Mouse (Mus musculus) Patski (cell line): ENCODE data around the gene Zranb1. TPM values are rescaled to one million over a fixed set of nuclear protein-coding genes. Genes with fewer than 3 reads are reported as not detected.
A peak's percentile ranks its signal among the peaks of the same experiment; 100 is the strongest.

ENCODE experiments used
- ATAC-seq: fragments of 100-300 bp; one replicate; pipeline ENCODE4 v1.8.0; 2021
- CTCF ChIA-PET: fragments of 350-600 bp; sonication (Branson Sonifier 250); formaldehyde crosslinking; loops from one replicate; lab custom pipeline; 2022; ENCODE audit warnings: inconsistent platforms; lab: Charles Lee
- POLR2A ChIA-PET: fragments of 350-600 bp; sonication (Branson Sonifier 250); formaldehyde crosslinking; loops from one replicate; lab custom pipeline; 2022; ENCODE audit warnings: antibody characterized with exemption, inconsistent platforms; lab: Charles Lee
- DNase-seq: peaks from one replicate; pipeline ENCODE4 v3.0.0-alpha.2; 2011; ENCODE audit warnings: low read depth, low spot score
- H3K27me3 ChIP-seq: fragments of 371-371 bp; one replicate; pipeline ENCODE4 v1.5.1; 2021
- CTCF ChIP-seq: fragments of 100-300 bp; IDR thresholded peaks from one replicate; pipeline ENCODE4 v1.5.1; 2021
- in situ Hi-C: fragments of 300-500 bp; cut with MboI; formaldehyde crosslinking; loops from 3 replicates; pipeline ENCODE4 v1.11.1; 2018; ENCODE audit warnings: low pct_unique_long_range_greater_than_20kb, mixed read lengths
- polyA plus RNA-seq: library from polyadenylated mRNA; unstranded; gene quantifications from one replicate; pipeline ENCODE4 v1.2.3, GENCODE M21; 2021

Zranb1 gene
- polyA plus RNA-seq, 1 experiment from 2014 or later, result 22.9 TPM

DNA sequence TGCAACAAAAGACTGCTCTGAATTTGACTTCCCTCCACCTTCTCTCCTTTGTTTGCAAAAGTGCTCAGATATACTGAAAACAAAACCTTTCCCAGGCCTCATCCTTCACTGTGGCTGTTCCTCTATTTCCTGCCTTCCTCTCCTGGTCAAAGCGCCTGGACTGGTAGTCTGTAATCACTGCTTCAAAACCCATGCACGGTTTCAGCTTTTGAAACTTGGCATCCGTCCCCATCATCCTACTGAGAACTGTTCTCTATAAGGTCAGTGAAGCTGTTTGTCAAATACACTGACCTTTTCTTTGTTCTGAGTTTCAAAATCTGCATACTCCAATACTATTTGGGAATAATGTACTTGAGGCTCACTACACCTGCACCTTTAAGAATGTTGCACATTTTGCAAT, 3.7 kb upstream of the Zranb1 start:
- DNase-seq, result no peak
- ATAC-seq, result no peak
- CTCF ChIA-PET, result interaction anchor here (1.4 kb wide), 1 partner anchor 52 kb away, joined by 3 read pairs; no protein-coding TSS in a partner anchor
- POLR2A ChIA-PET, result interaction anchor here (0.6 kb wide), 1 partner anchor 66 kb away, joined by 6 read pairs; no protein-coding TSS in a partner anchor
- in situ Hi-C loops, result no loop called here
- no peak for TF ChIP-seq CTCF
- H3K27me3 ChIP-seq, result no peaks in the 10 kb centered on the region

DNA sequence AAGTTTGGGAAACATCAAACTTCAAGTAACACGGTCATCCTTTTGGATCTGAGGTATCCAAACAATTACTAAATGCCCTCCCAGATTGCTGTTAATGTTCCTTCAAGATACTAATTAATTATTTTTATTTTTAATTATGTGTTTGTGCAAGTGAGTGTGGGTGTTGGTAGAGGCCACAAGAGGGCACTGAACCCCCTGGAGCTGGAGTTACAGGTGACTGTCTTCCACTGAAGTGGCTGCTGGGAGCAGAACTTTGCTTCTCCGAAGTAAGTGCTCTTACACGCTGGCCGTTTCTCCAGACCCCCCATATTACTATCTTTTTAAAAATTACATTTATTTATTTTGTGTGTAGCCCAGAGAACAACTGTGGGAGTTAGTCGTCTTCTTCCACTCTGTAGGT, 887 bp upstream of the Zranb1 start:
- in situ Hi-C loops, result loop anchor here (5.0 kb wide), 1 partner anchor 37 kb away; no protein-coding TSS in a partner anchor
- ATAC-seq (no peak), DNase-seq (no peak)
- peak; percentile 56 for TF ChIP-seq CTCF
- POLR2A ChIA-PET, result interaction anchor here (0.6 to 0.9 kb wide), 2 partner anchors 50 to 70 kb away, joined by 3 read pairs; no protein-coding TSS in a partner anchor
- CTCF ChIA-PET, result interaction anchor here (1.4 kb wide), 1 partner anchor 25 kb away, joined by 3 read pairs; no protein-coding TSS in a partner anchor
- no peaks in the 10 kb centered on the region for H3K27me3 ChIP-seq

DNA sequence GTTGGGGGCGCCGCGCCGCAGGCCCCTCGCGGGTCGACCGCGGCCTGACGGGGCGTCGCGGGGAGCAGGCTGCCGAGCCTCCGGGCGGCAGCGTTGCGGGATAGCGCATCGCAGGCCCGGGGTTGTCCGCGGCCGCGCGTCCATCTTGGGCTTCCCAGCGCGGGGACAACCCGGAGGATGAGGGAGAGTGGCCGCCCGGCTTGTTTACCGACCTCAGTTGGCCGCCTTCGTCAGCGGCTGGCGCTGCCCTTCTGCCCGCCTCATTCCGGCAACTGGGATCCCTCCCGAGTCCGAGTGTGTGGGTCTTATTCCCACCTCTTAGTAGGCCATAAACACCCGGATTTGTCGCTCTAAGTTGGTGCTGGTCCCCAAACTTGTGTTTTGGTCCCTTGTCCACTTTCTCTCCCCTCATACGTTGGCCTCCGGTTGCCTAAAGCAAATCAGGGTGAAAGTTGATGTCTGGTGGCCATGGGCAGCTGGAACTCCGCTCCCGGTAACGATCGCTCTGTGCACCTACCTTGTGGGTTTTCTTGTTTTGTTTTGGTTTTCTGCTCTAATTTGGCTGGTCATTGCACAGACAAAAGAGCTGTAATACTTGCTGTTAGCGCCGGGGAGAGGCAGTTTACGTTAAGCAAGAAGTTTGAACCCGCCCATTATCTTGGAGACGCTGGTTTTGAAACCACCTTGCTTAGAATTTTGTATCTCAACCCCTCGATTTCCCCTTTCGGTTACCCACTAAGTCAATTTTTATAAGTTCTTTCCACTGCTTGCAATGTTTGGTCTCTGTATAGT, 814 bp downstream of the Zranb1 start:
- ChIA-PET CTCF (interaction anchor here (1.2 kb wide), 1 partner anchor 95 kb away, joined by 3 read pairs; no protein-coding TSS in a partner anchor), POLR2A (no interaction called here)
- H3K27me3 ChIP-seq, result no peaks in the 10 kb centered on the region
- in situ Hi-C loops, result loop anchor here (5.0 kb wide), 1 partner anchor 36 kb away; no protein-coding TSS in a partner anchor
- no peak for DNase-seq
- no peak for TF ChIP-seq CTCF
- ATAC-seq, result peak; percentile 36

DNA sequence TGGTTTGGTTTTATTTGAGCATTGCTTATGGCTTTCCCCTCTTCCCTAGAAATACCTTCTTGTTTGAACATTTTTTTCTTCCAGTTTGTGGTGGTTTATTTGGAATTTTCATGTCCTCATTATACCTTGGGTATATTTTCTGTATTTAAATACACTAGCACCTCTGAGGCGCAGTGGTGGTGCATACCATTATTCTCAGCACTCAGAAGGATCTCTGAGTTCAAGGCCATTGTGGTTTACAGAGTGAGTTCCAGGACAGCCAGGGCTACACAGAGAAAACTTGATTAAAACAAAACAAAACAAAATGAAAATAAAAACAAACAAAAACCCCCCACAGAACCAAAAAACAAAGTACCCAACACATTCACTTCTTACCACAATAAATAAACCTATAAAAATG, 2.4 kb downstream of the Zranb1 start:
- TF ChIP-seq CTCF, result no peak
- DNase-seq (no peak), ATAC-seq (no peak)
- H3K27me3 ChIP-seq, result no peaks in the 10 kb centered on the region
- ChIA-PET POLR2A (no interaction called here), CTCF (no interaction called here)
- in situ Hi-C loops, result loop anchor here (5.0 kb wide), 1 partner anchor 34 kb away; no protein-coding TSS in a partner anchor

DNA sequence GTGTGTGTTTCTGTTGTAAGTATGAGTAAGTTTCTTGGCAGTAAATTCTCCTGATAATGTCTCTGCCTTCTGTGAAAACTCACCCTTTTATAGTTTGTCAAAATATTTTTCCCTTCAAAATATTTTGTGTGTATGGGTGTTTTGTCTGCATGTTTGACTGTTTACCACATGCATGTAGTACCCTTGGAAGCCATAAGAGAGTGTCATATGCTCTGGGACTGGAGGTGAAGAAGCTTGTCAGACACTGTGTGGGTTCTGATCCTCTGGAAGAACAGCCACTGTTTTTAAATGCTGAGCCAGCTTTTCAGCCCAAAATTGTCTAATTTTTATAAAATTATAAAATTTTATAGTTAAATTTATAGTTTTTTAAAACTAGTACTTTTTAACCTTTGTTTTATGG, 3.8 kb downstream of the Zranb1 start:
- CTCF ChIA-PET, result interaction anchor here (1.3 kb wide), 1 partner anchor 9 kb away, joined by 3 read pairs; no protein-coding TSS in a partner anchor
- DNase-seq, result no peak
- POLR2A ChIA-PET, result no interaction called here
- no peak for TF ChIP-seq CTCF
- no peaks in the 10 kb centered on the region for H3K27me3 ChIP-seq
- in situ Hi-C loops, result loop anchor here (5.0 kb wide), 1 partner anchor 33 kb away; no protein-coding TSS in a partner anchor
- ATAC-seq, result no peak

DNA sequence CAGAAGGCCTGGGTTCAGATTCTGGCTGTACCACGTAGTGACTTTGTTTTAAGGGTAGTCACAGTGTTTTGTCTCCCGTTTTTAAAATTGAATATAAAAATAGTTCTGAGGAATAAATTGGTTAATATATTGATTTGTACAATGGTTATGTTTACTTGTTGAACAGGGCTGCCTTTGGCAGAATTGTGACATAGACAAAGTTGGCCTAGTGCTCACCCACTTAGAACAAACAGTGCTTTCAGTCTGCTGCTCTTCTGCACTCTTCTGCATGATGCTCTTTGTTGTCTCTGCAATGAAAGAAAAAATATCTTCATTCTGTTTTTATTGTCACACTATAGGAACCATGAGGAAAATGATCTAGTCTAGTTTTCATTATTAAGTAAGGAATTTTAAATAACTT, 8.2 kb downstream of the Zranb1 start:
- no peak for TF ChIP-seq CTCF
- no peak for DNase-seq
- H3K27me3 ChIP-seq, result no peaks in the 10 kb centered on the region
- no peak for ATAC-seq
- in situ Hi-C loops, result no loop called here
- ChIA-PET POLR2A (no interaction called here), CTCF (no interaction called here)

DNA sequence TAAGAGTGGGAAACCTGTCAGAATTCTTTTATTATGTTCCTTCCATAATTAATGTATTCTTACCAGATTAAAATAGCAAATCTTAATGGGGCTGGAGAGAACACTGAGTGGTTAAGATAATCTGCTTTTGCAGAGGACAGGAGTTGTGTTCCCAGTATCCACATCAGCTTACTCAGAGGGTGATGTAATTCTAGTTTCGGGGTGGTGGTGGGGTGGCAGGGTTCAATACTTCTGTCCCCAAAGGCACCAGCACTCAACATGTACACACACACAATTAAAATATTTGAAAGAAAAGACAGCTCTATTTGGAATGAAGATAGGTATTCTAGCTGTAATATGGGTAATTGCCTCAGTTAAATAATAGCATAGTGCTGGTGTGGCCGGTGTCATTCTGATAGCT, 9.6 kb downstream of the Zranb1 start:
- ChIA-PET POLR2A (no interaction called here), CTCF (interaction anchor here (0.9 to 1.2 kb wide), 4 partner anchors 9 to 55 kb away, joined by 3 to 4 read pairs (median 4); no protein-coding TSS in a partner anchor)
- in situ Hi-C loops, result no loop called here
- no peak for TF ChIP-seq CTCF
- DNase-seq (no peak), ATAC-seq (no peak)
- no peaks in the 10 kb centered on the region for H3K27me3 ChIP-seq

DNA sequence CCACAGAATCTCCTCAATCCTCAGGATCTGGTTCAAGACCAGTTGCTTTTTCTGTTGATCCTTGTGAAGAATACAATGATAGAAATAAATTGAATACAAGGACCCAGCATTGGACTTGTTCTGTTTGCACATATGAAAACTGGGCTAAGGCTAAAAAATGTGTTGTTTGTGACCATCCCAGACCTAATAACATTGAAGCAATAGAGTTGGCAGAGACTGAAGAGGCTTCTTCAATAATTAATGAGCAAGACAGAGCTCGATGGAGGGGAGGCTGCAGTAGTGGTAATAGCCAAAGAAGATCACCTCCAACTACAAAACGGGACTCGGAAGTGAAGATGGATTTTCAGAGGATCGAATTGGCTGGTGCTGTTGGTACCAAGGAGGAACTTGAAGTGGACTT, 19.0 kb downstream of the Zranb1 start:
- no peaks in the 10 kb centered on the region for H3K27me3 ChIP-seq
- in situ Hi-C loops, result no loop called here
- no peak for TF ChIP-seq CTCF
- CTCF ChIA-PET, result no interaction called here
- ATAC-seq, result no peak
- POLR2A ChIA-PET, result no interaction called here
- no peak for DNase-seq

DNA sequence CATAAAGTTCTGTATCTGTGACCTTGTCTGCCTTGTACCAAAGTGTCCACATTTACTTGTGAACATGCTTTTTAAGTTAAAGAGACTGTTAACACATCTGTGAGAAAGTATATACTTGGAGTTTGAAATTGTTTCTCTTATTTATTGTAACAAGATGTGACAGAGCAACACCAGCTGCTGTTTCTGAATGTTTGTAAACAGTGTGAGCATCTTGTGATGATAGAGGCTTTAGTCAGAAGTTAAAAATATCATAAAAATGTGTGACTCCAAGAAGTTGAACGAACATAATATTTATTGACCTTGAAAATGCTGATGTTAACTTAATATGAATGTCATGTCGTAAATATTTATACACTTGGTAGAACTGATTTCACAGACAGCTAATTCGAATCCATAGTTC, 19.7 kb downstream of the Zranb1 start:
- DNase-seq (no peak), ATAC-seq (no peak)
- POLR2A ChIA-PET, result no interaction called here
- in situ Hi-C loops, result no loop called here
- CTCF ChIA-PET, result no interaction called here
- H3K27me3 ChIP-seq, result no peaks in the 10 kb centered on the region
- TF ChIP-seq CTCF, result no peak

DNA sequence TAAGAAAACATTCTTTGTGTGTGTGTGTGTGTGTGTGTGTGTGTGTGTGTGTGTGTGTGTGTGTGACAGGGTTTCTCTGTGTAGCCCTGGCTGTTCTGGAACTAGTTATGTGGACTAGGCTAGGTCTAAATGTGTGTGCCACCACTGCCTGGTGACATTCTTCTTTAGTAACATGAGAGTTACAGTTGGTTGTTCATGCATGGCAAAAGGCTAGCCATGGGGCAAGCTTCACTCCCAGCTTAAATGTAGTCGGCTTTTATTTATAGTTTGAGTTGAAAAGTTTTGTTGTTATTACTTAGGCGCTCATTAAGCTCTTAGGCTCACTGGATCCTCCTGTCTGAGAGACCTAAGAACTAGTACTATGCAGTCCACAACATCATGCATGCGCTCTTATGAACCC, 33.5 kb downstream of the Zranb1 start:
- in situ Hi-C loops, result no loop called here
- CTCF ChIA-PET, result interaction anchor here (1.1 kb wide), 1 partner anchor 10 kb away, joined by 7 read pairs; no protein-coding TSS in a partner anchor
- TF ChIP-seq CTCF, result no peak
- POLR2A ChIA-PET, result interaction anchor here (1.2 kb wide), 1 partner anchor 13 kb away, joined by 3 read pairs; no protein-coding TSS in a partner anchor
- no peaks in the 10 kb centered on the region for H3K27me3 ChIP-seq
- DNase-seq (no peak), ATAC-seq (no peak)
